Mouse (Mus musculus) myocyte (in vitro differentiated cells): ENCODE data around the gene Rbm20. TPM values are rescaled to one million over a fixed set of nuclear protein-coding genes. Genes with fewer than 3 reads are reported as not detected.

Experiments used
- H3K27me3 ChIP-seq: one replicate; pipeline ENCODE4 v1.6.1; 2011; ENCODE audit not compliant: control insufficient read depth, insufficient read depth, insufficient read length
- H3K36me3 ChIP-seq: one replicate; pipeline ENCODE4 v1.6.1; 2011; ENCODE audit not compliant: control insufficient read depth, insufficient read depth
- H3K4me2 ChIP-seq: one replicate; pipeline ENCODE4 v1.6.1; 2011; ENCODE audit warnings: low read depth, control low read depth
- H3K4me3 ChIP-seq: one replicate; pipeline ENCODE4 v1.5.1; 2011; ENCODE audit warnings: mild to moderate bottlenecking, control low read depth, moderate library complexity
- H3K79me2 ChIP-seq: one replicate; pipeline ENCODE4 v1.6.1; 2011; ENCODE audit not compliant: control insufficient read depth, insufficient read depth
- H3ac ChIP-seq: one replicate; pipeline ENCODE4 v1.6.1; 2011; ENCODE audit not compliant: control insufficient read depth, insufficient read length
- CEBPB ChIP-seq: IDR thresholded peaks from 2 replicates; pipeline ENCODE4 v1.6.1; 2011; ENCODE audit warnings: mild to moderate bottlenecking, moderate library complexity; ENCODE audit not compliant: poor library complexity, insufficient read depth, severe bottlenecking
- E2F4 ChIP-seq: IDR thresholded peaks from one replicate; pipeline ENCODE4 v1.6.1; 2011; ENCODE audit warnings: mild to moderate bottlenecking, control low read depth, moderate library complexity; ENCODE audit not compliant: insufficient read depth
- MAX ChIP-seq: IDR thresholded peaks from one replicate; pipeline ENCODE4 v1.6.1; 2011; ENCODE audit warnings: low read depth, mild to moderate bottlenecking, control low read depth
- MYOD1 ChIP-seq, 3 experiments: IDR thresholded peaks; one replicate each; pipeline ENCODE4 v1.6.1; 2011; ENCODE audit warnings: control low read depth in 2 of 3, low read depth in 2 of 3, mild to moderate bottlenecking in 2 of 3, moderate library complexity in 1 of 3; ENCODE audit not compliant: insufficient read length in 2 of 3, control insufficient read depth in 1 of 3
- MYOG ChIP-seq, 3 experiments: IDR thresholded peaks; one replicate each; pipeline ENCODE4 v1.6.1; 2011; ENCODE audit warnings: control low read depth in 2 of 3, low read depth in 2 of 3, mild to moderate bottlenecking in 2 of 3; ENCODE audit not compliant: insufficient read length in 2 of 3, control insufficient read depth in 1 of 3, insufficient read depth in 1 of 3
- POLR2A ChIP-seq: IDR thresholded peaks from one replicate; pipeline ENCODE4 v1.6.1; 2011; ENCODE audit warnings: low read depth, mild to moderate bottlenecking, control low read depth, moderate library complexity; ENCODE audit not compliant: insufficient read length
- POLR2AphosphoS2 ChIP-seq: IDR thresholded peaks from one replicate; pipeline ENCODE4 v1.6.1; 2011; ENCODE audit warnings: low read depth, control low read depth; ENCODE audit not compliant: insufficient read length
- REST ChIP-seq: IDR thresholded peaks from one replicate; pipeline ENCODE4 v1.6.1; 2011; ENCODE audit warnings: mild to moderate bottlenecking, control low read depth, moderate library complexity; ENCODE audit not compliant: insufficient read depth, insufficient read length
- SRF ChIP-seq: IDR thresholded peaks from one replicate; pipeline ENCODE4 v1.6.1; 2011; ENCODE audit warnings: low read depth; ENCODE audit not compliant: control insufficient read depth, insufficient read length
- TCF12 ChIP-seq: IDR thresholded peaks from one replicate; pipeline ENCODE4 v1.6.1; 2011; ENCODE audit warnings: mild to moderate bottlenecking, control low read depth; ENCODE audit not compliant: poor library complexity, insufficient read depth, severe bottlenecking
- TCF3 ChIP-seq: IDR thresholded peaks from one replicate; pipeline ENCODE4 v1.6.1; 2011; ENCODE audit warnings: low read depth, control low read depth; ENCODE audit not compliant: insufficient read length
- USF1 ChIP-seq: IDR thresholded peaks from one replicate; pipeline ENCODE4 v1.6.1; 2011; ENCODE audit warnings: low read depth, mild to moderate bottlenecking, control low read depth, moderate library complexity
- polyA plus RNA-seq: library from polyadenylated mRNA; unstranded; fragments of >200 nt; fragmentation: generic; extraction: Trizol; gene quantifications from one replicate; pipeline ENCODE4 v1.2.1, GENCODE M21; 2012; ENCODE audit warnings: missing spikeins

Gene Rbm20
- polyA plus RNA-seq, 1 experiment, result 35.4 TPM

DNA sequence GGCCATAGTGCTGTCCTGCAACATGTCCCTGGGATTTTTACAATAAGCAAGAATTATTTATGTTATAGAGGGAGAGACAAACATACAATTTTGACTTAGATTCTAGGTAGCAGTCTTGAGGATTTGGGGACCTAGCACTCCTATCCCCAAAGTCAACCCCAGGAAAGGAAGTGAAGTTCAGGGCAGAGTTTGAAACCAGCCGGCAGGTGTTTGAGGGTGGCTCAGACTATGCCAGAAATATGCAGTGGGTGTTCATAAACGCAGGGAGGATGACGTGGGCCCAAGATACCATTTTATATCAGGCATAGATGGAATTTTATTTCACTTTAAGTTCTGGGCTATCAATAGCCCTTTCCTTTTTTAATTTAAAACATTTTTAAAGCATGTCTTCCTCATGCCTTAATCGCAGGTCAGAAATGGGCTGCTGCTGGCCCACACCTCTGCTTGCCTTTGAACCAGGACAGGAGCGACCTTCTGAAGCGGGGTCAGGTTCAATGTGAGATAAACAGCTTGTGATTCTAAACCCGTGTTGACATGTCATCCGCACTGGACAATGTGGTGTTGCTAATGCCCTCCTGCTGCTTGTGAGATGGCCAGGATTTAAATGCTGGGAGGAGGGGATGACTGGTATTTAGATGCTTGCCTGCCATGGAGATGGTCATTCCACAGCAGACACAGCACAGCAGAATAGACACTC, 62.6 kb downstream of the Rbm20 start:
- no peaks in the 10 kb centered on the region for H3K36me3 ChIP-seq
- peaks cover 52% of the 10 kb centered on the region for H3K79me2 ChIP-seq
- TF ChIP-seq TCF3 (no peak), REST (no peak), POLR2AphosphoS2 (no peak), MYOD1 (IDR thresholded peaks at IDR 0.05; ENCODE audit: control insufficient read depth in 1 of 3, insufficient read length in 2 of 3, low read depth in 2 of 3) (peak; percentile 58 to 94 (median 89)), CEBPB (no peak), MYOG (IDR thresholded peaks at IDR 0.05; ENCODE audit: control insufficient read depth in 1 of 3, insufficient read depth in 1 of 3, insufficient read length in 2 of 3, low read depth in 2 of 3) (peak in 1 of 3 experiments; percentile 39), USF1 (no peak), POLR2A (no peak), E2F4 (no peak), TCF12 (peak; percentile 26)
- H3K4me3 ChIP-seq, result no peak overlapping the region
- H3K27me3 ChIP-seq, result no peaks in the 10 kb centered on the region
- H3K4me2 ChIP-seq, result peak overlapping the region; percentile 73
- H3ac ChIP-seq, result no peak overlapping the region

DNA sequence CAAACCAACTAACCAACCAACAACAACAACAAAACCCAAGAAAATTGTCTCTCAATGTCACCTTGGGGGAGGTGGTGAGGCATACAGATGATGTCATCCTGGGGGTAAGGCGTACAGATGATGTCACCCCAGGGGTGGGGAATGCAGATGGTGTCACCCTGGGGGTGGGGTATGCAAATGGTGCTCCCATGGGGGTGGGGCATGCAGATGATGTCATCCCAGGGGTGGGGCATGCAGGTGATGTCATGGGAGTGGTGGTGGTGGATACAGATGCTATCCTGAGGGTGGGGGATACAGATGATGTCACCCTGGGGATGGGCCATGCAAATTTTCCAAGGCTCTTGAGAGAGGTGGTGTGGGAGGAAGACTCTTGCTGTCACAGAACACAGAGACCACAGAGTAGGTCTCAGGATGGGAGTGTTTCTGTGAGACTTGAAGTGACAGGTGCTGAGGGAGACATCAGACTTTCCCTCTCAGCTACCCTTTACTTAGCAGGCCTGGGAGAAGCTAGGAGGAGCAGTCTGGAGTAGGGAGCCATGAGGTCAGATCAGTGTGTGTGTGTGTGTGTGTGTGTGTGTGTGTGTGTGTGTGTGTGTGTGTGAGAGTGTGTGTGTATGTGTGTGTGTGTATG, 63.8 kb downstream of the Rbm20 start:
- Histone ChIP-seq H3K36me3 (no peaks in the 10 kb centered on the region), H3K4me2 (peak overlapping the region; percentile 64), H3ac (no peak overlapping the region), H3K79me2 (peaks cover 52% of the 10 kb centered on the region), H3K27me3 (no peaks in the 10 kb centered on the region), H3K4me3 (no peak overlapping the region)
- no peak for TF ChIP-seq POLR2A
- no peak for TF ChIP-seq CEBPB
- TF ChIP-seq MYOD1 (IDR thresholded peaks at IDR 0.05; ENCODE audit: control insufficient read depth in 1 of 3, insufficient read length in 2 of 3, low read depth in 2 of 3), result peak; percentile 5 to 75 (median 70)

DNA sequence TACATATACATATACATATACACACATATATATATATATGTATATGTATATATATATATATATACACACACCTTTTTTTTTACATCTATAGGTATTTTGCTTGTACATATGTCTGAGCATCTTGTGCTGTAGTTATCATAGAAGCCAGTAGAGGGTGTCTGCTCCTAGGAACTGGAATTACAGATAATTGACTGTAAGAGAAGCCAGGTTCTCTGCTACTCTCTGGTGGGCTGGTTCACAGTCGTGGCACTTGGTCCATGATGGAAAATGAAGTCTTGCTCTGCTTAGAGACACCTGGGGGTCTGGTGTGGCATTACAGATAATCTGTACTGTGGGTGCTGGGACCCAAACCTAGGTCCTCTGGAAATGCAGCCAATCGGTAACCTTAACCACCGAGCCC, 64.8 kb downstream of the Rbm20 start:
- Histone ChIP-seq H3K4me3 (no peak overlapping the region), H3K79me2 (peaks cover 49% of the 10 kb centered on the region), H3K4me2 (no peak overlapping the region), H3K27me3 (no peaks in the 10 kb centered on the region), H3K36me3 (no peaks in the 10 kb centered on the region), H3ac (no peak overlapping the region)
- TF ChIP-seq CEBPB (no peak), TCF3 (no peak), TCF12 (no peak), POLR2AphosphoS2 (no peak), REST (no peak), POLR2A (no peak), USF1 (no peak), SRF (no peak), MYOG (IDR thresholded peaks at IDR 0.05; ENCODE audit: control insufficient read depth in 1 of 3, insufficient read depth in 1 of 3, insufficient read length in 2 of 3, low read depth in 2 of 3) (no peak), MYOD1 (IDR thresholded peaks at IDR 0.05; ENCODE audit: control insufficient read depth in 1 of 3, insufficient read length in 2 of 3, low read depth in 2 of 3) (no peak), E2F4 (no peak), MAX (no peak)

DNA sequence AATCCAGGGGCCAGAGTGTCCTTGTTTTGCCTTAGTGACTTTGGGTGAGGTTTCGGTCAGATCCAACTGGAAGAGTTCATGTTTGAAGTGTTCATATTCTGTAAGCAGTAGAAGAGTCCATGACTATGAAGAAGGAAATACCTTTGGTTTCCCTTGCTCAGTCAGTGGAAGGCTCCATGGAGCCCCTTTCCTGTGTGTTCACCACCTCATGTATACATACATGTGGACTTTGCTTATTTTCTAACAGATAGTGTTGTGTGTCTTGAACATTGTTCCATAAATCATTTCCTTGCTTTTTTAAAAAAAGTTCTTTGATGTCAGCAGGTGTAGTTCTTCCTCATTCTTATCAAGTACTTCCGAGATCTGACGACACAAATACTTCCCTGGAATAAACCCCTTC, 68.2 kb downstream of the Rbm20 start:
- H3K79me2 ChIP-seq, result peaks cover 42% of the 10 kb centered on the region
- no peak overlapping the region for H3ac ChIP-seq
- H3K4me3 ChIP-seq, result no peak overlapping the region
- no peak overlapping the region for H3K4me2 ChIP-seq
- TF ChIP-seq POLR2AphosphoS2 (no peak), TCF3 (no peak), TCF12 (no peak), MYOD1 (IDR thresholded peaks at IDR 0.05; ENCODE audit: control insufficient read depth in 1 of 3, insufficient read length in 2 of 3, low read depth in 2 of 3) (no peak), MYOG (IDR thresholded peaks at IDR 0.05; ENCODE audit: control insufficient read depth in 1 of 3, insufficient read depth in 1 of 3, insufficient read length in 2 of 3, low read depth in 2 of 3) (no peak), REST (no peak), CEBPB (no peak)
- no peaks in the 10 kb centered on the region for H3K27me3 ChIP-seq
- H3K36me3 ChIP-seq, result peaks cover 6% of the 10 kb centered on the region

DNA sequence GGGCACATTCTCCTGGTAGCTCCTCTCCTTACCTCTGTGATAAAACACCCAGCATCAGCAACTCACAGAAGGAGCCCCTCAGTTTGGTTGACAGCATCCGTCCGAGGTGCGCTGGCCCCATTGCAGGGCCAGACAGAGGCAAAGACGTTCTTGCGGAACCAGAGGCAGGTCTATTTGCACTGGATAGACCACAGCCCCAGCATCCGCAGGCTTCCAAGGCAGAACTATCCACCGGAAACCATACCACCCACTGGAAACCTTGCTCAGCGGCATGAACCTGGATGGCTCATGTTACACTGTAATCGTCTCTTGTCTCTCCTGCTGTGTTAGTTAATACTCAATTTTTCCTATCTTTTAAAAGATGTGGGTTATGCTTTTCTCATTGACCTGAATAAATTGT, 69.0 kb downstream of the Rbm20 start:
- Histone ChIP-seq H3ac (no peak overlapping the region), H3K4me3 (no peak overlapping the region), H3K27me3 (no peaks in the 10 kb centered on the region), H3K36me3 (peaks cover 6% of the 10 kb centered on the region), H3K4me2 (no peak overlapping the region), H3K79me2 (peaks cover 42% of the 10 kb centered on the region)
- TF ChIP-seq CEBPB, result no peak
- TF ChIP-seq REST, result no peak
- TF ChIP-seq TCF3, result no peak
- no peak for TF ChIP-seq MAX
- no peak for TF ChIP-seq MYOD1 (IDR thresholded peaks at IDR 0.05; ENCODE audit: control insufficient read depth in 1 of 3, insufficient read length in 2 of 3, low read depth in 2 of 3)
- TF ChIP-seq E2F4, result no peak
